Mouse (Mus musculus) myocyte (in vitro differentiated cells): ENCODE data around the gene Ccdc167. TPM values are rescaled to one million over a fixed set of nuclear protein-coding genes. Genes with fewer than 3 reads are reported as not detected.

Experiments used
- H3K27me3 ChIP-seq: one replicate; pipeline ENCODE4 v1.6.1; 2011; ENCODE audit not compliant: control insufficient read depth, insufficient read depth, insufficient read length
- H3K36me3 ChIP-seq: one replicate; pipeline ENCODE4 v1.6.1; 2011; ENCODE audit not compliant: control insufficient read depth, insufficient read depth
- H3K4me2 ChIP-seq: one replicate; pipeline ENCODE4 v1.6.1; 2011; ENCODE audit warnings: low read depth, control low read depth
- H3K4me3 ChIP-seq: one replicate; pipeline ENCODE4 v1.5.1; 2011; ENCODE audit warnings: mild to moderate bottlenecking, control low read depth, moderate library complexity
- H3K79me2 ChIP-seq: one replicate; pipeline ENCODE4 v1.6.1; 2011; ENCODE audit not compliant: control insufficient read depth, insufficient read depth
- H3ac ChIP-seq: one replicate; pipeline ENCODE4 v1.6.1; 2011; ENCODE audit not compliant: control insufficient read depth, insufficient read length
- CEBPB ChIP-seq: IDR thresholded peaks from 2 replicates; pipeline ENCODE4 v1.6.1; 2011; ENCODE audit warnings: mild to moderate bottlenecking, moderate library complexity; ENCODE audit not compliant: poor library complexity, insufficient read depth, severe bottlenecking
- E2F4 ChIP-seq: IDR thresholded peaks from one replicate; pipeline ENCODE4 v1.6.1; 2011; ENCODE audit warnings: mild to moderate bottlenecking, control low read depth, moderate library complexity; ENCODE audit not compliant: insufficient read depth
- MAX ChIP-seq: IDR thresholded peaks from one replicate; pipeline ENCODE4 v1.6.1; 2011; ENCODE audit warnings: low read depth, mild to moderate bottlenecking, control low read depth
- MYOD1 ChIP-seq, 3 experiments: IDR thresholded peaks; one replicate each; pipeline ENCODE4 v1.6.1; 2011; ENCODE audit warnings: control low read depth in 2 of 3, low read depth in 2 of 3, mild to moderate bottlenecking in 2 of 3, moderate library complexity in 1 of 3; ENCODE audit not compliant: insufficient read length in 2 of 3, control insufficient read depth in 1 of 3
- MYOG ChIP-seq, 3 experiments: IDR thresholded peaks; one replicate each; pipeline ENCODE4 v1.6.1; 2011; ENCODE audit warnings: control low read depth in 2 of 3, low read depth in 2 of 3, mild to moderate bottlenecking in 2 of 3; ENCODE audit not compliant: insufficient read length in 2 of 3, control insufficient read depth in 1 of 3, insufficient read depth in 1 of 3
- POLR2A ChIP-seq: IDR thresholded peaks from one replicate; pipeline ENCODE4 v1.6.1; 2011; ENCODE audit warnings: low read depth, mild to moderate bottlenecking, control low read depth, moderate library complexity; ENCODE audit not compliant: insufficient read length
- POLR2AphosphoS2 ChIP-seq: IDR thresholded peaks from one replicate; pipeline ENCODE4 v1.6.1; 2011; ENCODE audit warnings: low read depth, control low read depth; ENCODE audit not compliant: insufficient read length
- REST ChIP-seq: IDR thresholded peaks from one replicate; pipeline ENCODE4 v1.6.1; 2011; ENCODE audit warnings: mild to moderate bottlenecking, control low read depth, moderate library complexity; ENCODE audit not compliant: insufficient read depth, insufficient read length
- SRF ChIP-seq: IDR thresholded peaks from one replicate; pipeline ENCODE4 v1.6.1; 2011; ENCODE audit warnings: low read depth; ENCODE audit not compliant: control insufficient read depth, insufficient read length
- TCF12 ChIP-seq: IDR thresholded peaks from one replicate; pipeline ENCODE4 v1.6.1; 2011; ENCODE audit warnings: mild to moderate bottlenecking, control low read depth; ENCODE audit not compliant: poor library complexity, insufficient read depth, severe bottlenecking
- TCF3 ChIP-seq: IDR thresholded peaks from one replicate; pipeline ENCODE4 v1.6.1; 2011; ENCODE audit warnings: low read depth, control low read depth; ENCODE audit not compliant: insufficient read length
- USF1 ChIP-seq: IDR thresholded peaks from one replicate; pipeline ENCODE4 v1.6.1; 2011; ENCODE audit warnings: low read depth, mild to moderate bottlenecking, control low read depth, moderate library complexity
- polyA plus RNA-seq: library from polyadenylated mRNA; unstranded; fragments of >200 nt; fragmentation: generic; extraction: Trizol; gene quantifications from one replicate; pipeline ENCODE4 v1.2.1, GENCODE M21; 2012; ENCODE audit warnings: missing spikeins

Gene Ccdc167
- polyA plus RNA-seq, 1 experiment, result 6.0 TPM

DNA sequence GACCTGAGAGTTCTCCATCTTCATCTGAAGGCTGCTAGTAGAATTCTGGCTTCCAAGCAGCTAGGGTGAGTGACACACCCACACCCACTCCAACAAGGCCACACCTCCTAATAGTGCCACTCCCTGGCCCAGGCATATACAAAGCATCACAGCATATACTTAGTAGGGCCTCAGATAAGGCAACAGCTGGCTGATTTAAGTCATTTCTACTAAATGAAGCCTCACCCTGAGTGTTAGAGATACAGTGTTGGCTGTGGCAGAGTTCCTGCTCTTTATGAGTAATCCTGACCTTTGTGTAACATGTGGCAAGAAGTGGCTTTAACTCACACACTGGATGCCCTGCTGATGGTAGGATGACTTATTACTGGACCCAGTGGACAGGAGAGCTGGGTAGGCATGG lies 46.9 kb downstream of the Ccdc167 start:
- no peak overlapping the region for H3K4me2 ChIP-seq
- H3ac ChIP-seq, result no peak overlapping the region
- H3K79me2 ChIP-seq, result peaks cover 18% of the 10 kb centered on the region
- no peak overlapping the region for H3K4me3 ChIP-seq
- no peak for TF ChIP-seq TCF3
- no peak for TF ChIP-seq MYOG (IDR thresholded peaks at IDR 0.05; ENCODE audit: control insufficient read depth in 1 of 3, insufficient read depth in 1 of 3, insufficient read length in 2 of 3, low read depth in 2 of 3)
- TF ChIP-seq USF1, result no peak
- TF ChIP-seq MYOD1 (IDR thresholded peaks at IDR 0.05; ENCODE audit: control insufficient read depth in 1 of 3, insufficient read length in 2 of 3, low read depth in 2 of 3), result peak in 1 of 3 experiments; percentile 14
- no peak for TF ChIP-seq REST
- no peak for TF ChIP-seq POLR2A
- TF ChIP-seq E2F4, result no peak
- no peak for TF ChIP-seq MAX
- no peak for TF ChIP-seq TCF12
- TF ChIP-seq POLR2AphosphoS2, result no peak
- 0 out of 2 replicates have a peak, but pooled peaks have one; percentile 10 for TF ChIP-seq CEBPB
- TF ChIP-seq SRF, result no peak
- no peaks in the 10 kb centered on the region for H3K27me3 ChIP-seq
- H3K36me3 ChIP-seq, result peaks cover 14% of the 10 kb centered on the region

DNA sequence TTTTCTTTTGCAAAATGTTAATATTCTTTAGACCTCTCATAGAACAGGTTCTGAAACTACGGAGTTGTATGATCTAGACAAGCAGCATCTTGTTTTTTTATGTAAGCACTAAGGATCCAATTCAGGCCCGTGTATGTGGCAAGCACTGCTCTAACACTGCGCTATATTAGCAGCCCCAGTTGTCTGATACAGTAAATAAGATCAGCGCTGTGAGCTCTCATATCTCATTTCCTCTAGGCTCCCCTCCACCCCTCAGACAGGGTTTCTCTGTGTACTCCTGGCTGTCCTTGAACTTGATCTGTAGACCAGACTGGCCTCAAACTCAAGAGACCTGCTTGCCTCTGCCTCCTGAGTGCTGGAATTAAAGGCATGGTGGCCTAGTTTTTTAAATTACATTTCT lies 47.8 kb downstream of the Ccdc167 start:
- Histone ChIP-seq H3K4me2 (no peak overlapping the region), H3K27me3 (no peaks in the 10 kb centered on the region), H3ac (no peak overlapping the region), H3K36me3 (peaks cover 7% of the 10 kb centered on the region), H3K4me3 (no peak overlapping the region), H3K79me2 (peaks cover 18% of the 10 kb centered on the region)
- TF ChIP-seq SRF (no peak), CEBPB (no peak), E2F4 (no peak), POLR2A (no peak), MAX (no peak), POLR2AphosphoS2 (no peak), MYOD1 (IDR thresholded peaks at IDR 0.05; ENCODE audit: control insufficient read depth in 1 of 3, insufficient read length in 2 of 3, low read depth in 2 of 3) (no peak), REST (no peak), TCF12 (no peak), USF1 (no peak), MYOG (IDR thresholded peaks at IDR 0.05; ENCODE audit: control insufficient read depth in 1 of 3, insufficient read depth in 1 of 3, insufficient read length in 2 of 3, low read depth in 2 of 3) (no peak), TCF3 (no peak)

DNA sequence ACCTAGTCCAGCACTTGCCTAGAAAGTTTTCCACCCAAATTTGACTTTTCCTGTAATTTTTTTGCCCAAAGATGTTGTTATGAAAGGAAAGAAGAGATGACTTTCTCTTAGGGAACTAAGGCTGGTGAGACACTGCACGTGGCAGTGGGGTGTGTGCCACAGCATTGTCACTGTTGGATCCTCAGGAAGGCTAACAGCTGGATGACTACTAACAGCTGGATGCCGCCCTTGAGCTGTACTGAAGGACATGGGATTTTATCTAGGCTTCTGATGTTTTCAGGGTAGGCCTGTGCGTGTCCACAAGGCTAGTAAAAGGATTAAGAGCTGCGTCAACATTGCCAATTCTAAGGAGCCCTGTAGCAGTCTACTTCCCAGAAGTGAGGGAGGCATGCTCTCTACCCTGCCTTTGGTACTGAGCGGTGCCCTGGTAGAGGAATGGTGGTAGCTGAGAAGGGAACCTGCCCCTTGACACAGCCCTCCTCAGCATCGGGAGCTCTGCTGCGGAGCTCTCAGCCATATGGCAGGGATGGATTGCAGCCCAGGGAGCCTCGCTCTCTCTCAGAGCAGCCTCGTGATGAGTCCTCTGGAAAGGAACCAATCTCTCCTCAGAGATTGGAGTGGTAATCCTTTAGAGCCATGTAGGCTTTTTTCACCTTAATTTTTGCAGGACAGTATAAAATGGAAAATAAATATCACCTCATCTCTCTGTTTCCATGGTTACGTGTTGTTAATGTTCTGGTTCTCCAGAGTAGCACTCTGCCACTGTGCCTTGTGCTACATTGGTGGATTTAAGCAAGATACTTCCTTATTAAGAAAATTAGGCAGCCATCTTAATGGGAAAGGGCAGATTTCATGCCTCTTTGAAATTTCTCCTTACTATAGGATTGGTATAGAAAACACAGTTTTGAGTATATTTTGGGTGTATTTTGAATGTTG lies 48.5 kb downstream of the Ccdc167 start:
- H3K4me2 ChIP-seq, result no peak overlapping the region
- no peak overlapping the region for H3K4me3 ChIP-seq
- H3K36me3 ChIP-seq, result peaks cover 7% of the 10 kb centered on the region
- peaks cover 18% of the 10 kb centered on the region for H3K79me2 ChIP-seq
- no peak for TF ChIP-seq E2F4
- no peak for TF ChIP-seq SRF
- TF ChIP-seq MYOD1 (IDR thresholded peaks at IDR 0.05; ENCODE audit: control insufficient read depth in 1 of 3, insufficient read length in 2 of 3, low read depth in 2 of 3), result no peak
- no peak for TF ChIP-seq TCF12
- no peak for TF ChIP-seq MAX
- TF ChIP-seq USF1, result no peak
- TF ChIP-seq POLR2AphosphoS2, result no peak
- no peak overlapping the region for H3ac ChIP-seq
- H3K27me3 ChIP-seq, result no peaks in the 10 kb centered on the region

DNA sequence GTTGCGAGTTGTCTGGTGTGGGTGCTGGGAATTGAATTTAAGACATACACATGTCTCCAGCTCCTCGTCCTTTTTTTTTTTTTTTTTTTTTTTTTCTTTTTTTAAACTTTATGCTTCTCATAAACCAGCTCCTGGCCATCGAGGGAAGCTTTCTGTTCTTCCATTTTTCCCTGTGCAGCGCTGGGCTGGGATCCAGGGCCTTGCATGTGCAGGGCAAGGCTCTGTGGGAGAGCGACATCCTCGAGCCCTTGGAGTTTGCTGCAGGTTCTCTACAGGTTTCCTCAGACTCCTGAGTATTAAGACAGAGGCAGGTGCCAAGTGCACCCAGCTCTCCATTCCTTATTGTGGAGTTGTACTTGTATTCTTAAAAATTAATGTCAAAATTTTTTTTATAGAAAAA lies 54.7 kb downstream of the Ccdc167 start:
- TF ChIP-seq REST (no peak), TCF12 (no peak), SRF (no peak), USF1 (no peak), POLR2A (no peak), CEBPB (no peak)
- H3K4me3 ChIP-seq, result no peak overlapping the region
- no peak overlapping the region for H3ac ChIP-seq
- H3K4me2 ChIP-seq, result no peak overlapping the region
- H3K27me3 ChIP-seq, result no peaks in the 10 kb centered on the region
- H3K79me2 ChIP-seq, result peaks cover 15% of the 10 kb centered on the region
- peaks cover 4% of the 10 kb centered on the region for H3K36me3 ChIP-seq

DNA sequence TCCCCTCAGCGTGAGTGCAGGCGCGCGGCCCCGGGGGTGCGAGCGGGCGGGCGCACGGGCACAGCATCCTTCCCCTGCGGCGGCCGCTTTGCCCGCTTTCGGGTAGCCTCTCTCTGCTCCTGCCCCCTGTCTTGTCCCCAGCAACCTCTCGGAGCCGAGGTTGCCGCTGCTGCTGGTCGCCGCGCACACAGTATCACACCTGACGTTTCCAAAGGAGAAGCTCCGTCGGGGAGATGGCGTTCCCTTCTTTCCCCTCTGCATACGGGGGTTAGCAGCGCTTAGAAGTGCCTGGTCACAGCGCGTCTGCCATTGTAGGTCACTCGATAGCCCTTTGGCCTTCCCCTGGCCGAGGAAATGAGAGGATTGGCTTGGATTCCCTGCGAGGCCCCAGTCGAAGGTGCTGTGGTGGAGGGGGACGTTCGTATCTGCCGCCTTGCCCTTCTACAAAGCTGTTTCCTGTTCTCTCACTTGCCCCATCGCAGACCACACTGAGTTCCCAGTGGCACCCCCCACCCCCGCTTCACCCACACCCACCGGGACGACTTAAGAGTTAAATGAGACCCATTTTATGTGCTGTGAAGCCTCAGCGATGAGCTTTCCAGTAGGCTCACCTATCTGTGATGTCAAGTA lies 56.0 kb downstream of the Ccdc167 start:
- H3K36me3 ChIP-seq, result no peaks in the 10 kb centered on the region
- peaks cover 14% of the 10 kb centered on the region for H3K79me2 ChIP-seq
- H3K4me3 ChIP-seq, result peak overlapping the region; percentile 83
- no peak for TF ChIP-seq USF1
- no peaks in the 10 kb centered on the region for H3K27me3 ChIP-seq
- peak overlapping the region; percentile 93 for H3K4me2 ChIP-seq
- H3ac ChIP-seq, result peak overlapping the region; percentile 56
